Mouse (Mus musculus) midbrain, embryonic 15.5 days (tissue): ENCODE data around the gene Hspa12a. TPM values are rescaled to one million over a fixed set of nuclear protein-coding genes. Genes with fewer than 3 reads are reported as not detected.
A peak's percentile ranks its signal among the peaks of the same experiment; 100 is the strongest.
"Not testable (repeated sequence)": the region's sequence is repeated elsewhere in the genome, so short reads cannot be mapped to it uniquely, and the experiment has no call there.

ENCODE experiments used
- ATAC-seq: fragments of 200-750 bp; cut with Nextera tagmentation; replicated peaks from 2 replicates; pipeline ENCODE4 v1.8.0; 2017; ENCODE audit warnings: moderate TSS enrichment
- H3K27ac ChIP-seq: fragments of 300-500 bp; sonication (generic); 2 replicates; pipeline ENCODE4 v1.5.1; 2015; ENCODE audit warnings: mild to moderate bottlenecking, inconsistent platforms
- H3K27me3 ChIP-seq: fragments of 300-500 bp; sonication (generic); replicated peaks from 2 replicates; pipeline ENCODE4 v1.6.1; 2015; ENCODE audit warnings: inconsistent platforms
- H3K36me3 ChIP-seq: fragments of 300-500 bp; sonication (generic); replicated peaks from 2 replicates; pipeline ENCODE4 v1.6.1; 2015; ENCODE audit warnings: inconsistent platforms
- H3K4me1 ChIP-seq: fragments of 300-500 bp; sonication (generic); 2 replicates; pipeline ENCODE4 v1.6.1; 2015; ENCODE audit warnings: inconsistent platforms
- H3K4me2 ChIP-seq: fragments of 300-500 bp; sonication (generic); 2 replicates; pipeline ENCODE4 v1.6.1; 2015; ENCODE audit warnings: inconsistent platforms, mild to moderate bottlenecking, moderate library complexity
- H3K4me3 ChIP-seq: fragments of 300-500 bp; sonication (generic); 2 replicates; pipeline ENCODE4 v1.5.1; 2015; ENCODE audit warnings: mild to moderate bottlenecking, inconsistent platforms
- H3K9ac ChIP-seq: fragments of 300-500 bp; sonication (generic); 2 replicates; pipeline ENCODE4 v1.6.1; 2015; ENCODE audit warnings: mild to moderate bottlenecking, inconsistent platforms
- H3K9me3 ChIP-seq: fragments of 300-500 bp; sonication (generic); 2 replicates; pipeline ENCODE4 v1.6.1; 2016; ENCODE audit warnings: inconsistent platforms
- WGBS: fragments of 180-500 bp; shearing (Covaris S2); methylation state at CpG from one replicate; pipeline ENCODE4 v1.1.7; 2015; ENCODE audit warnings: mixed read lengths; 5-methylcytosine and 5-hydroxymethylcytosine counted together
- polyA plus RNA-seq: library from polyadenylated mRNA; unstranded; fragments of >200 nt; fragmentation: Nextera tagmentation; extraction: Ambion mirVana; gene quantifications from 2 replicates; pipeline ENCODE4 v1.2.1, GENCODE M21; 2015

Gene Hspa12a
- polyA plus RNA-seq, 1 experiment from 2014 or later: 53.0 TPM

DNA sequence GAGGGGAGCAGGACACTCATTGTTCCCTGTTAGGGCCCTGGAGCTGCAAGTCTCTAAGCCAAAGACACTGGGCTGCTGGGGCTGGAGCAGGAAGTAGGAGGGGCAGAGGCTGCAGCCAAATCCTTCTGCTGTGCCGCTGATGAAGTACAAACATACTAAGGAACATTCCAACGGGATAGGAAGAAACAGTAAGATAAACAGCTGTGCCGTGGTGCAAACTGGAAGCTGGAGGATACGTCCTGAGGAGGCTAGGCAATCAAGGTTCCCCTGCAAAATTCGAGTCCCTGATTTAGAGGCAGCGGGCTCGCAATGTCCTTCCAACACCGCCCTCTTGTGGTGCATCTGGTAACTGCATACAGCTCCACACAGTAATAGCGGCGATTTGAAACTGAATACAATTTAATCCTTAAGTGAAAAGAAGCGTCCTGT lies 39.5 kb downstream of the Hspa12a start:
- peak; percentile 52; the same call in 1 of the 2 replicates for ATAC-seq
- Histone ChIP-seq H3K36me3 (no peaks in the 10 kb centered on the region), H3K4me1 (peaks cover 3% of the 10 kb centered on the region; the same call in 1 of the 2 replicates), H3K9me3 (no peaks in the 10 kb centered on the region), H3K27me3 (peaks cover 8% of the 10 kb centered on the region; the same call in 1 of the 2 replicates), H3K4me2 (peak overlapping the region; percentile 49), H3K27ac (no peak overlapping the region), H3K9ac (no peak overlapping the region), H3K4me3 (peak overlapping the region; percentile 25; the same call in 1 of the 2 replicates)
- 1% methylated on average over 11 of the region's 11 CpGs for WGBS

DNA sequence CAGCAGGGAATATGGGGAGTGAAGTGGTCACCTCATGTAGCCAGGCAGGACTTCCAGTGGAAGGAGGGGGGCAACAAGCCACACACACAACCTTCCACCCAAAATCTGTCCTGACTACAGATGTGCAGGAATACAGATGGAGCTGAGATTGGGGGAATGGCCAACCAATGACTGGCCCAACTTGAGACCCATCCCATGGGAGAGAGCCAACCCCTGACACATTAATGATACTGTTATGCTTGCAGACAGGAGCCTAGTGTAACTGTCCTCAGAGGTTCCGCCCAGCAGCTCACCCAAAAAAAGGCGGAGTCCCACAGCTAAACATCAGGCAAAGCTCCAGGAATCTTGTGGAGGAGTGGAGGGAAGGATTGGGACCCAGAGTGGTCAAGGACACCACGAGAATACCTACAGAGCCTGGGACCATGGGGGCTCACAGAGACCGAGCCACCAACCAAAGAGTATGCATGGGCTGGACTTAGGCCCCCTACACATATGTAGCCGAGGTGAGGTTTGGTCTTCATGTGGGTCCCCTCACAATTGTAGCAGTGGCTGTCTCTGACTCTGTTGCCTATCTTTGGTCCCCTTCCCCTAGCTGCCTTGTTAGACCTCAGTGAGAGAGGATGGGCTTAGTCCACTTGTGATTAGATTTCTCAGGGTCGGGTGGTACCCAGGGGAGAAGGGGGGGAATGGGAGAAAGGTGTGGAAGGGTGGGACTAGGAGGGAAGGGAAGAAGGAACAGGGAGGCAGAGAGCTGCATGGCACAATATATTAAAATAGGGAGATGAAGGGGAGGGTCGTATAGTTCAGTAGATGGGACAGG lies 40.2 kb downstream of the Hspa12a start:
- H3K36me3 ChIP-seq: no peaks in the 10 kb centered on the region
- peak; percentile 48; the same call in 1 of the 2 replicates for ATAC-seq
- H3K9me3 ChIP-seq: no peaks in the 10 kb centered on the region
- WGBS: 69% methylated on average over 7 of the region's 7 CpGs
- no peak overlapping the region for H3K9ac ChIP-seq
- peak overlapping the region; percentile 25; the same call in 1 of the 2 replicates for H3K4me3 ChIP-seq
- H3K4me1 ChIP-seq: peaks cover 3% of the 10 kb centered on the region; the same call in 1 of the 2 replicates
- H3K4me2 ChIP-seq: peak overlapping the region; percentile 49; the same call in 1 of the 2 replicates
- H3K27ac ChIP-seq: no peak overlapping the region
- peaks cover 8% of the 10 kb centered on the region; the same call in 1 of the 2 replicates for H3K27me3 ChIP-seq

DNA sequence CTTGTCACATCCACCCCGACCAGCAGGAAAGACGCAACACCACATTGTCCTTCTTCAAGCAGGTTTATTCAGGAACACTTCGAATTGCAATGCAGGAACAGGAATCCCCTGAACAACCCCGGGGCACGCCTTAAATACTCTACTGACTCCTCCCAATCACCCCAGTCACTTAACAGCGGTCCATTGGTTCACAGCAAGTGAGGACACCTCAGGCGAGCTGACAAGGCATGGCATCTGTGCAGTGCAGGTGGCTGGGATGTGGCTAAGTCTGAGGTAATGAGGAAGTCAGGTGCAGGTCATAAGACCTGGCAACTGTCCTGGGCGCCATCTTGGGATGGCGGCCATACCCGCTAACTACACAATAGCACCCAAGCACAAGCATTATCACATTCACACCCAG lies 43.0 kb downstream of the Hspa12a start:
- not testable (repeated sequence) for ATAC-seq
- WGBS: 88% methylated on average over 10 of the region's 10 CpGs

DNA sequence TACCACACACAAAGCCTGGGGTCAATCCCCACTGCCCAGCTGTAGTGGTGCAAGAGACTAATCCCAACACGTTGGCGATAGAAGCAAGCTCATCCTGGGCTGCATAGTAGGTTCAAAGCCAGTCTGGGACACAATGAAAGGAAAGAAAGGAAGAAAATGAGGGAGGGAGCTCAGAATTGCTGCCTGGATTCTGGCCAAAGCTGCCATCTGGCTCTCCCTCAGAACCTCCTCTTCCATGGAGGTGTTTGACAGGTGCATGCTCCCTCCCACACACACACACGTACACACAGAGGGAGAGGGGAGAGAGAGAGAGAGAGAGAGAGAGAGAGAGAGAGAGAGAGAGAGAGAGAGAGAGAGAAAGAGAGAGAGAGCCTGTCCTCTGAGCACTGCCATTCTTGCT lies 47.2 kb downstream of the Hspa12a start:
- Histone ChIP-seq H3K4me2 (no peak overlapping the region), H3K4me1 (no peaks in the 10 kb centered on the region), H3K9ac (no peak overlapping the region), H3K27ac (no peak overlapping the region), H3K36me3 (no peaks in the 10 kb centered on the region), H3K4me3 (no peak overlapping the region), H3K27me3 (no peaks in the 10 kb centered on the region), H3K9me3 (no peaks in the 10 kb centered on the region)
- ATAC-seq: no peak
- WGBS: 72% methylated on average over 3 of the region's 3 CpGs

More for the DNA sequence above, 43.0 kb downstream of the Hspa12a start:
- not testable (repeated sequence) for H3K27me3 ChIP-seq, H3K4me3 ChIP-seq, H3K9me3 ChIP-seq, H3K9ac ChIP-seq, H3K36me3 ChIP-seq, H3K4me2 ChIP-seq, H3K27ac ChIP-seq, H3K4me1 ChIP-seq

DNA sequence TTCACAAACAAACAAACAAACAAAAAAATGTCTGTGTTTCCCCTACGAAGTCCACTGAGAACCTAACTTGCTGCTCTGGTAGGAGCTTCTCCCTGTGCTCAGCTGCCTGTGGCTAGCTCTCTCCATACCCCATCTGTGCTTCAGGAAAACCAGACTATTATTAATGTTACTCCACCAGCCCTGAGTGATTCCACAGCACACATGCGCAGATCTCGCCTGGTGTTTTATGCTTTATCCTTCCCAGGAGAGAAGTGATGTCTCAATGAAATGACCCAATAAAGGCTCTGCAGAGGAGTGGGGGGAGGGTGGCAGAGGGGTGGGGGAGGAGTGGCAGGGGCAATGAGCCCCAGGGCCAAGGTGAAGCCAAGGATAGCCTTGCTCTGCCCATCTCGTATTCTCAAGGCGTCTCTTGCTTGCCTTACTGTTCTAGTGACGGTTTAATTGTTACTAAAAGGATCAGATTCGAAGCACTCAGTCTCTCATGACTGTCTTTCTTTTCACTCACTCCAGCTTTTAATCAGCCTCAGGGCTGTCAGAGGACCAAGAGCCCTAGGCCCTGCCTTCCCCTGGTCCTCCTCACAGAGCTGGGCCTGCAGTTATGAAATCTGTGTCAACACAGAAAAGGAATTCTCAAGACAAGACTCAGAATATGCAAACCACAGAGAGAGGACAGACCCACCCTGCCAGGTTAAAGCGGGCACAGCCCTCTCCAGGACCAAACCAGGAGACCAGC lies 54.0 kb downstream of the Hspa12a start:
- WGBS: 50% methylated on average over 8 of the region's 8 CpGs
- no peak overlapping the region for H3K9ac ChIP-seq
- H3K27ac ChIP-seq: peak overlapping the region; percentile 59
- H3K9me3 ChIP-seq: no peaks in the 10 kb centered on the region
- H3K36me3 ChIP-seq: no peaks in the 10 kb centered on the region
- no peak overlapping the region for H3K4me3 ChIP-seq
- no peak; the same call in 1 of the 2 replicates for ATAC-seq
- H3K27me3 ChIP-seq: no peaks in the 10 kb centered on the region
- H3K4me2 ChIP-seq: no peak overlapping the region
- peaks cover 9% of the 10 kb centered on the region; the same call in 1 of the 2 replicates for H3K4me1 ChIP-seq

DNA sequence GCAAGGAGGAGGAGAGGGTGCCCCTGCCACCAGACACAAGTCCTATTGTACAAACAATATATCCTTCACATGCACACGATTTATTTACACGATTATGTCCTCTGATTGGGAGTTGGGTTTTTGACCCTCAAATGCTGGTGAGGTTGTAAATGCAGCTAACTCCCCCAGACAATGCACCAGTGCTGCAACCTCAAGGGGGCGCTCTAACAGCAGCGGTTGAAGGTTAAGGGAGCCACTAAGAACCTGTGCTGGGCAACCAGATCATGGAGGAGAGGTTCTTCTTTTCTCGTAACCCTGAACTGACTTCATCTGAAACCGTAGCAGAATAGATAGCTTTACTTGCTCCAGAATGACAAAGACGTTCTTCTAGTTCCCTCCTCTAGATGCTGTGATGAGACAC lies 57.0 kb downstream of the Hspa12a start:
- no peak overlapping the region for H3K4me3 ChIP-seq
- H3K9ac ChIP-seq: no peak overlapping the region
- ATAC-seq: no peak
- H3K4me1 ChIP-seq: peaks cover 9% of the 10 kb centered on the region; the same call in 1 of the 2 replicates
- no peaks in the 10 kb centered on the region for H3K27me3 ChIP-seq
- H3K36me3 ChIP-seq: no peaks in the 10 kb centered on the region
- H3K4me2 ChIP-seq: no peak overlapping the region
- H3K27ac ChIP-seq: no peak overlapping the region
- 72% methylated on average over 7 of the region's 7 CpGs for WGBS
- H3K9me3 ChIP-seq: no peaks in the 10 kb centered on the region

DNA sequence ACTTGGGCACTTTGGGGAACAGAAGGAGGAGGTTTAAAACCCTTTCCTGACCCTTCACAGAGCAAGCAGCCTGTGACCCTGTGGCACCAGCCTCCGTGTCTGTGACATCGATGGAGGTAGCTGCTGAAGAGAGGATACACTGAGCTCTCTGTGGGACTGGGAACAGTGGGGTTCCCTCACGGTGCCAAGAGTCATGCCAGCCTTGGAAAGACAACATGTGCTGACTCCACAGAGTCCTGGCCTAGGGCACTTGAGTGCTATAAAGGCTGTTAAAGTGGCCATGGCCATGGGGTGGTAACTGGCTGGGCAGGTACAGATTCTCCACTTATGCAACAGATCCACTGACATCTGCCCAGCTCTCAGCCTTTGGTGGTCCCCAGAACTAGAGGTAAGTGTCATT lies 60.0 kb downstream of the Hspa12a start:
- no peak overlapping the region for H3K4me3 ChIP-seq
- no peaks in the 10 kb centered on the region for H3K36me3 ChIP-seq
- no peaks in the 10 kb centered on the region for H3K27me3 ChIP-seq
- H3K4me1 ChIP-seq: peaks cover 3% of the 10 kb centered on the region
- H3K9me3 ChIP-seq: no peaks in the 10 kb centered on the region
- no peak overlapping the region for H3K9ac ChIP-seq
- H3K27ac ChIP-seq: no peak overlapping the region
- WGBS: 84% methylated on average over 3 of the region's 3 CpGs
- no peak for ATAC-seq
- H3K4me2 ChIP-seq: no peak overlapping the region

DNA sequence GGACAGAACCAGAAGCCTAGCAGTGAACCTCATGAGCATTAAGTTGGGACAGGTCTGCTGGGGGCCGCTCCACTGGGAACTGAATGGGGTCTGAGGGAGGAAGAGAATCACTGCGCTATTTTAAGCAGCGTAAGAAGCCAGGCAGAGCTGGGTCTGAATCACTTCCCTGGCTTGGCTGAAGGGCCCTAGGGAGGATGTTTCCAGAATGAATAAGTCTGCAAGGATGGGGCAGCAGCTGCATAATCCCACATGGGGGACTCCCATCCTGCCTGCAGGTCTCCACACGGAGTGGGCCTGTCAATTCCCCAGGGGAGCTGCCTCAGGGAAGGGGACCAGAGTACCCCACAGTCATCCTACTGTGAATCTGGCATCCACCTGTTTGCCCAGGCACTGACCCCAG lies 61.1 kb downstream of the Hspa12a start:
- 70% methylated on average over 4 of the region's 4 CpGs for WGBS

DNA sequence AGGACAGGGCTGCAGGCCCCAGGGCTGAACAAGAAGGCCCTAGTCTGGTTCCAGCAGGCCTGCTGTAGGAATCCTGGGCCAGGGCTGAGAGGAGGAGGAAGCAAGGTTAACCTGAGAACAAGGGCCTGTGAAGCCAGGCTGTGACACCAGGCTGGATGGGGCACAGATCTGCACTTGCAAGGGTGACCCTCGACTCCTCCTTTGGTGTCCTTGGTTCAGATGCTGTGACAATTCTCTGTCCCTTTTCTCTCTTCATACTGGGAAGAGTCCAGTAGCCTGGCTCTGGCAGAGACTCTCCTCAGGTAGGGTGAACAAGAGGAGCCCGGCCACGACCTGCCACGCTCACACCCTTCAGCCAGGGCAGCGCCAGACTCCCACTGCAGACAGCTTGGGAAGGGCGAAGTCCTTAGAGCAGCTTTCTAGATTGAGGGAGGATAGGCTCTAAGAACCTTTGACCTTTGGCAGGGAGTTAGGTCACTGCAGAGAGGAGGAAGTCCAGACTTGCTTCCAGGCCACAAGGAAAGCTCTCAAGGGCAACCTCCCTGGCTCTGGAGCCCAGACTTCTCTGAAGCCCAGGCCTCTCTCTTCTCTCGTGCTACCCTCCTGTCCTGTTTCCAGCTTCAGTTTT lies 64.0 kb downstream of the Hspa12a start:
- Histone ChIP-seq H3K4me1 (peaks cover 6% of the 10 kb centered on the region), H3K9ac (no peak overlapping the region), H3K4me3 (no peak overlapping the region), H3K36me3 (no peaks in the 10 kb centered on the region), H3K9me3 (no peaks in the 10 kb centered on the region), H3K27me3 (no peaks in the 10 kb centered on the region), H3K4me2 (no peak overlapping the region), H3K27ac (no peak overlapping the region)
- WGBS: 90% methylated on average over 7 of the region's 7 CpGs
- ATAC-seq: no peak

More for the DNA sequence above, 61.1 kb downstream of the Hspa12a start:
- H3K4me1 ChIP-seq: peaks cover 6% of the 10 kb centered on the region
- no peaks in the 10 kb centered on the region for H3K36me3 ChIP-seq
- H3K4me2 ChIP-seq: no peak overlapping the region
- no peaks in the 10 kb centered on the region for H3K27me3 ChIP-seq
- H3K4me3 ChIP-seq: no peak overlapping the region
- no peaks in the 10 kb centered on the region for H3K9me3 ChIP-seq
- H3K27ac ChIP-seq: no peak overlapping the region
- no peak for ATAC-seq
- no peak overlapping the region for H3K9ac ChIP-seq

DNA sequence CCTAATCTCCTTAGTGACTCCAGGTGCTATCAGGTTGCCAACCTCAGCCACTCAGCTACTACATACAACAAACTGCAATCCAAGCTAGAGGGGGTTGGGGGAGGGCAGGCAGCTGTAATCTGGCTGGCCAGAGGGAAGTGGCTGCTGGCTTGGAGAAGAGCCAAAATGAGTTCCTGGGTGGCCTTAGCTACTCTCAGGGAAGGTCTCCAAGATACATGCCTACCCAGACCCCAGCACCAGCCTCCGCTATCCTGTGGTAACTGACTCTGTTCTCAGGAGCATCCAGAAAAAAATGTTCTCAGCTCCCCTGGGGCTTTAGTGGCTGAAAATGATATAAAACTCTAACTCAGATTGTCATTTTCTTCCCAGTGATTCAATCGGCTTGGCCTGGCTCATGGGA lies 64.9 kb downstream of the Hspa12a start:
- Histone ChIP-seq H3K27me3 (no peaks in the 10 kb centered on the region), H3K27ac (no peak overlapping the region), H3K9ac (no peak overlapping the region), H3K4me2 (no peak overlapping the region), H3K4me1 (peaks cover 6% of the 10 kb centered on the region), H3K9me3 (no peaks in the 10 kb centered on the region), H3K36me3 (no peaks in the 10 kb centered on the region), H3K4me3 (no peak overlapping the region)
- 68% methylated on average over 2 of the region's 2 CpGs for WGBS
- no peak for ATAC-seq

DNA sequence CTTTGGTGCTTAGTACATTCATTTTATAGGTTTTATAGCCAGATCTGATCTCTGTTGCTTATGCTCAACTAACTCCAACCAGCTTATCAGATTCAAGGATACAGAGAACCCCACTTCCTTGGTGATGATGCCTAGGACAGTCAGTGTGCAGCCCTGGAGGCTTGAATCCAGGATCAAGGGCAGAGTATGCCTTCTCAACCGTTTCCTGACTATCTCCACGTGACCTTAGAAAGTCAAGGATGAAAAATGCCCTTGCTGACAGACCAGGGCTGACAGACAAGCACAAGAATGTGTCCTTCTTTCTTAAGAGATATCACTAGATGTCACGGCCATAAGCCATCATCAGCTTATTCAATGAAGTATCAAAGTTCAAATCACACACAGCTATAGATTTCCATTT lies 69.9 kb downstream of the Hspa12a start:
- no peak overlapping the region for H3K4me2 ChIP-seq
- no peak overlapping the region for H3K9ac ChIP-seq
- H3K36me3 ChIP-seq: no peaks in the 10 kb centered on the region
- H3K4me1 ChIP-seq: peaks cover 4% of the 10 kb centered on the region
- H3K4me3 ChIP-seq: no peak overlapping the region
- no peaks in the 10 kb centered on the region for H3K27me3 ChIP-seq
- H3K9me3 ChIP-seq: no peaks in the 10 kb centered on the region
- H3K27ac ChIP-seq: no peak overlapping the region
- 72% methylated on average over 3 of the region's 3 CpGs for WGBS
- no peak for ATAC-seq
